Mouse (Mus musculus) testis, adult 2 months (tissue): ENCODE measurements around the gene Acoxl.

ENCODE experiments used
- CTCF ChIP-seq: fragments of 200-500 bp; IDR thresholded peaks from 2 replicates; pipeline ENCODE4 v1.5.1; 2012; ENCODE audit warnings: low read depth, mild to moderate bottlenecking, inconsistent platforms, low read length, moderate library complexity; ENCODE audit not compliant: control insufficient read depth, insufficient read depth, insufficient replicate concordance
- POLR2A ChIP-seq: fragments of 200-500 bp; IDR thresholded peaks from 2 replicates; pipeline ENCODE4 v1.6.1; 2012; ENCODE audit warnings: low read depth, mild to moderate bottlenecking, inconsistent platforms, low read length, moderate library complexity; ENCODE audit not compliant: control insufficient read depth

GRCm38 (mm10) chr2:127789138-127789537 is 49.5 kb upstream of the Acoxl start:
- TF ChIP-seq POLR2A (no peak), CTCF (no peak)
